Mouse (Mus musculus) midbrain, embryonic 13.5 days (tissue): Measurements from ENCODE around the gene Ralgapa1. TPM values are rescaled to one million over a fixed set of nuclear protein-coding genes. Genes with fewer than 3 reads are reported as not detected.
"Not testable (repeated sequence)": the region's sequence is repeated elsewhere in the genome, so short reads cannot be mapped to it uniquely, and the experiment has no call there.

Experiments used
- ATAC-seq: fragments of 200-750 bp; cut with Nextera tagmentation; 2 replicates; pipeline ENCODE4 v1.8.0; 2017; ENCODE audit warnings: mild to moderate bottlenecking, moderate TSS enrichment, moderate library complexity
- H3K27ac ChIP-seq: fragments of 300-500 bp; sonication (generic); 2 replicates; pipeline ENCODE4 v1.5.1; 2015; ENCODE audit warnings: inconsistent platforms, mild to moderate bottlenecking, moderate library complexity
- H3K27me3 ChIP-seq: fragments of 300-500 bp; sonication (generic); 2 replicates; pipeline ENCODE4 v1.6.1; 2015; ENCODE audit warnings: mild to moderate bottlenecking, inconsistent platforms
- H3K36me3 ChIP-seq: fragments of 300-500 bp; sonication (generic); 2 replicates; pipeline ENCODE4 v1.6.1; 2015; ENCODE audit warnings: mild to moderate bottlenecking, inconsistent platforms
- H3K4me1 ChIP-seq: fragments of 300-500 bp; sonication (generic); replicated peaks from 2 replicates; pipeline ENCODE4 v1.6.1; 2015; ENCODE audit warnings: inconsistent platforms
- H3K4me2 ChIP-seq: fragments of 300-500 bp; sonication (generic); replicated peaks from 2 replicates; pipeline ENCODE4 v1.6.1; 2015; ENCODE audit warnings: moderate library complexity, mild to moderate bottlenecking, inconsistent platforms
- H3K4me3 ChIP-seq: fragments of 300-500 bp; sonication (generic); replicated peaks from 2 replicates; pipeline ENCODE4 v1.5.1; 2015; ENCODE audit warnings: mild to moderate bottlenecking, inconsistent platforms
- H3K9ac ChIP-seq: fragments of 300-500 bp; sonication (generic); replicated peaks from 2 replicates; pipeline ENCODE4 v1.6.1; 2015; ENCODE audit warnings: mild to moderate bottlenecking, inconsistent platforms
- H3K9me3 ChIP-seq: fragments of 300-500 bp; sonication (generic); 2 replicates; pipeline ENCODE4 v1.6.1; 2016; ENCODE audit warnings: mild to moderate bottlenecking, inconsistent platforms
- WGBS: fragments of 180-500 bp; shearing (Covaris S2); methylation state at CpG from one replicate; pipeline ENCODE4 v1.1.7; 2015; 5-methylcytosine and 5-hydroxymethylcytosine counted together
- microRNA-seq: library from miRNA; unstranded; fragments of <30 nt; microRNA quantifications from one replicate; pipeline ENCODE4, GENCODE M21; 2016
- polyA plus RNA-seq: library from polyadenylated mRNA; unstranded; fragments of >200 nt; fragmentation: Nextera tagmentation; extraction: Ambion mirVana; gene quantifications from 2 replicates; pipeline ENCODE4 v1.2.1, GENCODE M21; 2015

The Ralgapa1 gene
- polyA plus RNA-seq, 1 experiment from 2014 or later = 21.8 TPM

GRCm38 (mm10) chr12:55557866-55558265, 263.1 kb downstream of the Ralgapa1 start:
- 65% methylated on average over 6 of the region's 6 CpGs for WGBS
- no peaks in the 10 kb centered on the region for H3K27me3 ChIP-seq

GRCm38 (mm10) chr12:55554901-55555300, 266.1 kb downstream of the Ralgapa1 start:
- 82% methylated on average over 6 of the region's 6 CpGs for WGBS
- not testable (repeated sequence) for H3K4me1 ChIP-seq, H3K36me3 ChIP-seq

More at GRCm38 (mm10) chr12:55557866-55558265, 263.1 kb downstream of the Ralgapa1 start:
- Histone ChIP-seq H3K4me1 (peaks cover 10% of the 10 kb centered on the region), H3K4me2 (no peak overlapping the region), H3K27ac (no peak overlapping the region), H3K9ac (no peak overlapping the region), H3K36me3 (no peaks in the 10 kb centered on the region), H3K4me3 (no peak overlapping the region), H3K9me3 (no peaks in the 10 kb centered on the region)
- no peak for ATAC-seq

More at GRCm38 (mm10) chr12:55554901-55555300, 266.1 kb downstream of the Ralgapa1 start:
- ATAC-seq, H3K27me3 ChIP-seq, H3K27ac ChIP-seq, H3K4me3 ChIP-seq, H3K4me2 ChIP-seq, H3K9me3 ChIP-seq, H3K9ac ChIP-seq: not testable (repeated sequence)

Small RNA genes within 50 kb of the gene (microRNA-seq; reads per million reads assigned to microRNA genes)
- 1.2 reads per million for gene Gm23394

Other genes with a start within 250 kb of the Ralgapa1 start
- 0.64 and 1.2 TPM in 2 replicates for gene Insm2, start 221.7 kb downstream of the Ralgapa1 start, polyA plus RNA-seq
- 52.5 and 56.1 TPM in 2 replicates for gene Brms1l, start 15.2 kb upstream of the Ralgapa1 start, polyA plus RNA-seq